Mouse (Mus musculus): ENCODE data around the gene Pknox2.

The Pknox2 gene

DNA sequence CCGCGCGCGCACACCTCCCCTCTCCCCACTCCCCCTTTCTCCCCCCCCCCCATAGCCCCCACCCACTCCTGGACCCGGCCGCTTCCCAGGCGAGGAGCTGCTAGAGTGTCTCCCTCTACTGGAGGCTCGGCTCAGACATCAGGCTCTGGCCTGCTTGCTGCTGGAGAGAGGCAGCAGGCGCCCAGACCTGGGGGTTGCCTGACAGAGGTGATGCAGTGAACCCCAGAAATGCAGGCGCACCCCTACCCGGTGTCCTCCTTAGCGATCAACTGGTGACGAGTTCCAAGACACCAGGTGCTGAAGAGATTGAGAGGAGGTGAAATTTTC lies at the start of gene Pknox2:
Pknox2 (minus strand) TSS at position 49 of the 327 bp plus-strand sequence.
- no peak for DNase-seq (ENCODE audit: low read depth)

DNA sequence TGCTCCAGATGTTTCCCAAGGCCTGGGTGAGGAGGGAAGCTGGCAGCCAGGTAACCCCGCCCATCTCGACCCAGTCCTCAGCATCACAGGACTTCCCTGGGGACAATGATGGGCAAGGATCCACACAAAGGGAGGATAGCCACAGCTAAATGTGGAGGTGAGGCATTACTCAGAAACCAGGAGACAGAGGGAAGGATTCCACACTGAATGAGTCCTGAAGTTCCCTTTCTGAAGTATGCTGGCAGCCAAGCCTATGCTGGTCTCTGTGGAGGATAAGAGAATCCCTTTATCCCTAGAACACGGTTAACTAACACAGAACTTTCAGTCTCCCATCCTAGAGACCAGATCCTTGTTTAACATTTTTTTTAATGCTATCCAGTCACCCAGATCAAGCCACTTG lies 40.8 kb upstream of the Pknox2 start:
- DNase-seq (ENCODE audit: low read depth) = no peak

DNA sequence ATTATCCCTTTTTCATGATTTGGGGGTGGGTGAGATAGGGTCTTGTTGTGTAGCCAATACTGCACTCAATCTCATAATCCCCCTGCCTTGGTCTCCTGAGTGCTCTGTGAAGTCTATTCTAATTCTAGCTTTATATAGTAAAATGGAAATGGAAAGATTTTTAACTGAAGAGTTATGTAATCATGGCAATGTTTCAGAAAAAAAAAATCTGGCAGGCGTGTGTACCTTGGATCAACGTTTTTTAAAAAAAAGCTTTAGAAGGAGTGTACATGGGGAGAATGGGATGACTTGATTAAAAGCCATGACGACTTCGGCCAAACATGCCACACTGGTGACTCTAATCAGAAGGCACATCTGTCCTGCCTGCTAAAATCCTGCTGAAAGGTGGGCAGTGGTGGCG lies 40.2 kb upstream of the Pknox2 start:
- DNase-seq (ENCODE audit: low read depth) = no peak

DNA sequence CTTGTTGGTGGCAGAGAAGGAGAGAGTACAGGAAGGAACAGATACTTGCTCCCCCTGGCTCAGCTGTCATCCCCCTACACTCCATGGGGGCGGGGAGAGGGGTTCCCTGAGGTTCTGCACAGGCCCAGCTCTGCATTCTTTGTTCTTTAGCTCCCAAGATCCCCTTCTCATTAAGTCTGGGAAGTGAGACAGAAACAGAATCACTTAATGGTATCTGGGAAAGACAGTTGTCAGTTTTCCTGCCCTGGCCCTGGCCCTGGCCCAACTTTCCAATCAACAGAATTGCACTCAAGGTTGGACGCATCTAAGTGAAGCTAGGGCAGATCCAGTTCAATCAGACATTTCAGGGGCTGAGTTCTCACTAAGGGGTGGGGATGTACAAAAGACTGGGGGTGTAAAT lies 36.0 kb upstream of the Pknox2 start:
- DNase-seq (ENCODE audit: low read depth) = no peak

DNA sequence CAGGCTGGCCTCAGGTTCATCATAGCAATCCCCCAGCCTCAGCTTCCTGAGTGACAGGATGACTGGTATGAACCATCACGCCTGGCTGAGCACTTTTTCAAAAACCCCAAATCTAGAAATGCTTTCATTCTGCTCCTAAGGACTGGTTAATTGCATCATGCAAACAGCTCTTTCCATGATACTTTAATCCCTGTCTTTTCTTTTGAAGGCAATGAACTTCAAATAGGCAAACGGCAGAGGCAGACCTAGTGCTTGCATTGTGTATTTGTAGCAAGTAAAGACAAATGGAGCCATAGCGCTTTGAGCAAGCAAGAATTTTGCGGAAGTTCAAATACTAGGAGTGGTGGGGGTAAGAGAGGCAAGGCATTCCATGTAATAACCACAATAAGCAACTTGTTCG lies 34.4 kb upstream of the Pknox2 start:
- no peak for DNase-seq (ENCODE audit: low read depth)

DNA sequence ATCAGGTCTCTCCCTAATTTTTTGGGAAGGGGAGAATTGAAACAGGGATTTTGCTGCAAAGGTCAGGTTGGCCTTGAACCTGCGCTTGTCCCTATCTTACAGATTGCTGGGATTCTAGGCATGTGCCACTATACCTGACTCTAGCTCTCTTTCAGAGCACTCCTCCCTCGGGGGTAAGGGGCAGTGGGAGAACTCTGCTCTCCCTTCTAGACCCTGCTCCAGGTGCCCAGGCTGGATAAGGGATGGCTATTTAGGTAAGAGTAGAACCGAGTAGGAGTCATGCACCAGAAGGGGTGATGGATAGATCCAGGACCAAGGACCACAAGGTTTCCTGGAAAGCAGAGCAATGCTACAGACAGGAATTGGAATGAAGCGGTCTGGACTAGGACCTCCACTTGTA lies 32.4 kb upstream of the Pknox2 start:
- DNase-seq (ENCODE audit: low read depth) = no peak

DNA sequence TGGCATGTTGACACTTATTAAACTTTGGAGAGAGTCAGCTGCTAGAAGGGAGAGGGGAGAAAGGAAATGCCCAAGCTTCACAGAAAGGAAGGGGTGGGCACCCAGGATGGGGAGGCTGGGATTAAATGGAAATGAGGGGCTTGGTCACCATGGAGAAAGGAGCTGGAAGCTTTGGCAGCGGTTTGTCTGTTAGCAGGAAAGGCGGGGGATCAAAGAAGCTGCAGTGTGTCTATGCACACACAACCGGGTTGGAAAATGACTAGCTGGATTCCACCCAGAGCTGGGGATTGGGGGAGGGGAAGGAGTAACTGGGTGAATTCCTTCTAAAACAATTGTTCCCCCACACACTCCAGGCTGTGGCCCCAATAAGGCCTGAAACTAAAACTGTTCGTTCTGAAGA lies 31.7 kb upstream of the Pknox2 start:
- DNase-seq (ENCODE audit: low read depth) = no peak

DNA sequence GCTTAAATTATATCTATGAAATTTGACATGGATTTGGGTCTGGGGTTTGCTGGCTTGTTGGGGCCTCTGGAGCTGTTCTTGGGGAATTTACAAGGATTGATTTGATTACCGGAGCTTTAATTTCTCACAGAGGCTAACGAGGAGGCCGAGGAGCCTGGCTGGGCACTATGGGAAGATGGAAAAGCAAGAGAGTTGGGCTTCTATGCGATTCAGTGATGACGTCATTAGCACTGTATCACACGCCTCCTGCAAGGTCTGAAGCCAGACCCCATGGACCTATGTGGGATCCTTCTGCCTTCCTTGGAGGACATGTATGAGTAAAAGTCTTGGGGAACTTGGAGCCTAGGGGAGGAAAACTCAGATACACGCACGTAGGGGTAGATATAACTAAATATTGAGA lies 30.3 kb upstream of the Pknox2 start:
- no peak for DNase-seq (ENCODE audit: low read depth)

DNA sequence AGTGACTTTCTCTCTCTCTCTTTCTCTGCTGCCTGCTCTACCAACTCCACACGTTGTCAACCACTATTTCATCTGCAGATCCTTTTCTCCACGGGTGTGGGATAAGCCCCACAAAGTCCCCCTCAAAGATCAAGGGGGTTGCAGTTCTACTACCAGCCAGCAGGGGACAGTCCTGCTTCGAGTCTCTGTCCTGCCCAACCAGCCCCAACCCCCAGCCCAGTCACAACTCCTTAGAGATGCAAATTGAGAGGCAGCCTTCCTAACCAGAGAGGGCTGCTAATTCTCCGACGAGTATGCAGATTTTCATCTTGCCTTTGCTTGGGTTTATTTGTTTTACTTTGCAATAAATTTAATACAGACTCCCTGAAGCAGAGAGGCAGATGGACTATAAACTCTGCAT lies 29.9 kb upstream of the Pknox2 start:
- DNase-seq (ENCODE audit: low read depth) = peak; percentile 29

DNA sequence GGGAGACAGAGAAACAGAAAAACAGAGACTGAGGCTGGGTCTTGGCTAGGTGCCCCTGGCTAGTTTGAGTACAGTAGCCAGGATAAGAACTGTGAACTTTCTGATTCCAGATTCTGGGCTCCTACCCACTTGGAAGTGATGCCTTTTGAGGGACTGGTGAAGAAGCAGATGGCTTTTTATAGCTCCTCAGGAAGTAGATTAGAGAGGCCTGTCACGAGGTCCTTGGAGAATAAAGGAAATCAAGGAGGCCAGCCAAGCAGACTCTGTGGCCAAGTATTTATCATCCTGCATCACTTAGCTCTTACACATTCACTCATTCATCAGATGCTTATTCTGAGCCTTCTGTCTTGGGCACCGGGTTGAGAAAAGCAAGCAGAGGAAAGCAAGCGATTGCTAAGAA lies 28.8 kb upstream of the Pknox2 start:
- no peak for DNase-seq (ENCODE audit: low read depth)

DNA sequence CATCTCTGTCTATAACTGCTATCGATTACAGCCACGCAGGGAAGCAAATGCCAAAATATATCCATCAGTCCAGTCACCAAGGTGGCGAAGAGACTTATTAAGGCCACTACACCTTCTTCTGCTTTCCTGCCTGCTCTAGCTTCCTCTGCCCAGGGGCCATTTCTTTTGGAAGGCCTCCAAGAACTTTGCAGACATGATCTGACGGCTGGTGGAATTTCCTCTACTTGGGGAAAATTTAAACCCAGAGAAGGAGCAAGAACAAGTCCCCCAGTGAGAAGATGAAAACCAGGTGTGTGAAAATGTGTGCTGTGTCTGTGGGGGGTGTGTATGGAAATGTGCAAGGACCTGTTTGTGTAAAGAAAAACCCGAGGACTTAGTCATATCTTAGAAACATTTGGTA lies 26.2 kb upstream of the Pknox2 start:
- DNase-seq (ENCODE audit: low read depth) = no peak

DNA sequence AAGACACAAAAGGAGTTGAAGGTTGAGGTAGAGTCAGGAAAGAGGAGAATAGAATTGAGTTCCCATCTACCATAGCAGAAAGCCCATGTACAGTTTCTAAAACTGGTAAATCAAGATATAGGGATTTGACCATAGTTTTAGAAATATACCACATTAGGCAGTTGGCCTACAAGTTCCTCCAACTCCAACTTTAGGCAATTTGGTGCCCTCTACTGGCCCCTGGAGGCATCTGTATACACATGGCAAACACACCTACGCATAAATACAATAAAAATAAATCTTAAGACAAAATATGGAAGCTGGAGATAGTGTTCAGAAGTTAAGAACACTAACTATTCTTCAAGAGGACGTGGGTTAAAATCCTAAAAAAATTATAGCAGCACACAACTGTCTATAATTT lies 19.7 kb upstream of the Pknox2 start:
- DNase-seq (ENCODE audit: low read depth) = no peak

DNA sequence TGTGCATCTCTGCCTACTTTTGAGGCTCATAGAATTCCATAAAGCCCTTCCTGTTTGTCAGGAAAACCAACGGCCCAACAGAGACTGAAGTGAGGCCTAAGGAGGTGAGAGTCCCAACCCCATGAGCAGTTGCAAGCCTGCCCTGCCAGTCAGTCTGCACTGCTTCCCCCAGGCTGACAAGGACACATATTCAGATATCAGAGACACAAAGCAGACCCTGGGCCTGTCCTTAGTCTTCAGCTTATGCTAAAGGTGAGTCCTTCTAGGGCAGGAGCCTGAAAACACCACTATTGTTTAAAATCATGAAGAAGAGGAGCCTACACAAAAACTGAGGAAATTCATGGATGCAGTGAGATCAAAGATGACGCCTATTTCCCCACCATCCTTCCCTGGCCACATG lies 13.5 kb upstream of the Pknox2 start:
- DNase-seq (ENCODE audit: low read depth) = no peak

DNA sequence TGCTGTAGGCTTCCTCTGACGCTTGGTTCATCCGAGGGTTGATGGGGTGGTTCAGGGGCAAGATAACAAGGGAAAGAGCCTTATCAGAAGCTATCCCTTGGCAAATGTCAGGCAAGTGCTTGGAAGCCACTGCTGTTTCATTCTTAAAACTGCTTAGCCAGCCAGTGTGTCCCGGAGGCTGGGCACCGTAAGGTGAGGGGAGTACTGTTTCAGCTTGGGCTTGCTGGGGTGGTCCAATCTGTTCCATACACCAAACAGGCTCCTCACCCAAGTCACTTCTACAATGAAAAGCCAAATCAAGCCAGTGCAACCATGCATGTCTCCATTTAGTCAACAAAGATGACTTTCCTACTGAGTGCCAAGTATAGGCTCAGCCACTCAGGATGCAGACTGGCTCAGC lies 679 bp upstream of the Pknox2 start:
- DNase-seq (ENCODE audit: low read depth) = no peak

DNA sequence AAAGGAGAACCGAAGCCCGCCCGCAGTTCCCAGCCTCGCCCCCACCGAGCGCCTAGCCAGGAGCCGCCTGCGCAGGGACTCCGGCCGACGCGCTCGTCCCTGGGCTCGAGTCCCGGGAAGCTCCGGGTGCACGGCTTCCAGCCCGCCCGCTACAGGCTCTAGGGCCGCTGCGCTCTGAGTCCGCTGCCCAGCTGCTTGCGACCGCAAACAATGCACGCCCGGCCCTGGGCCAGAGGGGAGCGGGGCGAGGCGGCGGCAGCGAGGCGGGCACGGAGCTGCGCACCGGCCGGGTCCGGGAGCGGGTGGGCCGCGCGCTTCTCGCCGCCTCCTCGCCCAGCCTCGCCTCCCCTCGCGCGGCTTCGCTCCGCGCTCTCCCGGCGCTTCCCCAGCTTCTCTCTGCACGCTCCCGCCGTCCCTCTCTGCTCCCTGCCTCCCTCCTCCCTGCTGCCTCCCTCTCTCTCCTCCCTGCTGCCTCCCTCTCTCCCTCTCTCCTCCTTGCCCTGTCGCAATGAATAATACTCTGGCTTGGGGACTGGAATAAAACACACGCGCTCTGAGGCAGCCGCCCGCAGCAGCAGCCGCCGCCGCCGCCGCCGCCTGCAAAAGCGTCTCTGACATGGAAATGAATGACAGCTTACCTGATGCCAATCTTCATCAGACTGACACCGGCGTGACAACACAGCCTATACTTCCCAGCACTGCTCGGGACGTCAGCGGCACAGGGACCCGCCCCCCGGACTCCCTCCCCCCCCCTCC lies 426 bp downstream of the Pknox2 start:
- no peak for DNase-seq (ENCODE audit: low read depth)

DNA sequence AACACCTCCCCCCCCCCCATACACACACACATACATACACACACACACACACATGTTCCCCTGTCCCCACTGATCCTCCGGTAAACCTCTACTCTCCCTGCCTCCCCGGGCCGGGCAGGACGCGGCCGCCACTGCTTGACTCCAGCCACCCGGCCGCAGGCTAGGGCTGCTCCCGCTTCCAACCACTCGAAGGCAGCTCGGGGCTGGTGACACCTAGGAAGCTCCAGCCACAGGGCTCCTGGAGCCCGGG lies 929 bp downstream of the Pknox2 start:
- no peak for DNase-seq (ENCODE audit: low read depth)

DNA sequence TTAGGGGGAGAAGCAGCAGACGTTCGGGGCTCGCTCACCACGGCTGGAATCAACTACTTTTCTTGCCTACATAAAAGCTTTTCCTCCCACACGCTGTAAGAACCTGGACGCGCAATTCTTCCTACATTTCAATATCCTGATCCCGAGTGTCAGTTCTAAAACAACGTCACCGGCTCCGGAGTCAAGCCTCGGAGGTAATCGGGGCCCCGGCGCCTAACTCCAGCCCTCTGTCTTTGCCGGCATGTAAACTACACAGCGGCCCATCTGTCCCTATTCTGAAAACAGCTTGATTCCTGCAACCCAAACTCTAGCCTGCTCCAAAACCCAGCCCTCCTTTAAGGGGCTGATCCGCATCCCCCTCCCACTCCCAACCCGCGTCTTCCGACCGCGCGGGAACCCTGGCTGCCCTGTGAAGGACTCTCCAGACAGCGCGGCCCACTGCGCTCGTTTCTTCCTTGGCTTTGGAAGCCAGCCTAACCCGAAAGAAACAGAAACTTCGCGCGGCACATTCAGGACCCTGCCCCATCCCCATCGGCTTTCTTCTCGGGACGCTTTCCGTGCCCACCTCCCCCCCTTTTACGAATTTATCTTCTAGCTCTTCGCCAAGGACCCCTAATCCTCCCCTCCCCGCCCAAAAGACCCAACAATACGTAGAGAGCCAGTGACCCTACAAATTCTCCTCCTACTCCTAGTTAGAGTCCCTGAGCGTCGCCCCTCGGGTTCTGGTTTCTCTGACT lies 1.4 kb downstream of the Pknox2 start:
- no peak for DNase-seq (ENCODE audit: low read depth)

DNA sequence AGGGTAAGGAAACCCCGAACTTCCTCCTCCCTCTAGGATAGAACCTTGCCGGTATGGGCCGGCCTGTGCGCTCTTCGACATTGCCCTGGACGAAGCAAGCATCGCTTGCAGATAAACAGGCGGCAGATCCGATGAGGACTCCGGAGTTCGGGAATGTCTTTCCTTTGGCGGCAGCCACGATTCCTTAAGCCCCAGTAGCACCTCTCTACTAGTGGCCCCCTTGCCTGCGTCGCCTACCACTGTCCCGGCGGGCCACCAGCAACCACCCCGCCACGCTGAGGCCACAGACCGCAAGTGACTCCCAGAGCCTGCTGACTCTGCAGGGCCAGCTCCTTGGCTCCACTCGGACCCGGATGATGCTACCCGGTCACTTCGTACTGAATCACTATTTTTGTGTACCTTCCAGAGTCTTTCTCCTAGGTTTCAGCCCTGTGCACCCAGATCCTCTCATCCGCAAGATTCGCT lies 2.0 kb downstream of the Pknox2 start:
- no peak for DNase-seq (ENCODE audit: low read depth)

DNA sequence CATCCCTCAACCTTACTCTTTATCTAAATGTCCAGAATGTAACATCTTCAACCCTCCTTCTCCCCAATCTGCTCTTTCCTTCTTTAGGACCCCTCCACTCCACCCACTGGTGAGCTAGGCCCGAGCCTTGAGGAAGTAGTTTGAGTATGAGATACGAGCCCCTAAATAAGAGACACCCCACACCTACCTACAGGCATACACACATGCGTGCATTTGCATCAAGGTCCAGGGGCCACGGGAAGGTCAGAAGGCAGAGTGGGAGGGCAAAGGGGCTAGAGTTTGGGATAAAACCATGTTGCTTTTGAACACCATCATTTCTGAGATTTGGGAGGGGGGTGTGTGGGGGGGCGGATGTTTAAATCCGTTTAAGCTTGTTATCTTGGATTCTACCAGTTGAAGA lies 2.5 kb downstream of the Pknox2 start:
- no peak for DNase-seq (ENCODE audit: low read depth)

DNA sequence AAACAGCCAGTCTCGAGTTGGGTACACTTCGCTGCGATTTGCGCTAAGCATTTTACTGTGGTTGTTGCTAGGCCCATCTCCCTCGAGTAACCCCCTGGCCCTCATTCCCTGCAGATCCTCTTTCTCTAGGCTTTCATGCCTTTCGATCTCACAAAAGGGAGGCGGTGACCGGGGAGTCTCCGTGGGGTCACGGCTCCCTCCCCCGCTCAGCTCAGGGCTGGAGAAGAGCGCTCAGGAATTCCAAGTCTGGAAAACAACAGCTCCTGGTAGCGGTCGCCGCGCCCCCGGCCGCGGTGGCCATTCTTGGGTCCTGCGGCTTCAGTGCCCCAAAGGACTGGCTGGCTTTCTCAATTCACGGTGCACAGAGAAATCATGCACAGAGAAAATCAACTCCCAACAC lies 3.0 kb downstream of the Pknox2 start:
- no peak for DNase-seq (ENCODE audit: low read depth)

DNA sequence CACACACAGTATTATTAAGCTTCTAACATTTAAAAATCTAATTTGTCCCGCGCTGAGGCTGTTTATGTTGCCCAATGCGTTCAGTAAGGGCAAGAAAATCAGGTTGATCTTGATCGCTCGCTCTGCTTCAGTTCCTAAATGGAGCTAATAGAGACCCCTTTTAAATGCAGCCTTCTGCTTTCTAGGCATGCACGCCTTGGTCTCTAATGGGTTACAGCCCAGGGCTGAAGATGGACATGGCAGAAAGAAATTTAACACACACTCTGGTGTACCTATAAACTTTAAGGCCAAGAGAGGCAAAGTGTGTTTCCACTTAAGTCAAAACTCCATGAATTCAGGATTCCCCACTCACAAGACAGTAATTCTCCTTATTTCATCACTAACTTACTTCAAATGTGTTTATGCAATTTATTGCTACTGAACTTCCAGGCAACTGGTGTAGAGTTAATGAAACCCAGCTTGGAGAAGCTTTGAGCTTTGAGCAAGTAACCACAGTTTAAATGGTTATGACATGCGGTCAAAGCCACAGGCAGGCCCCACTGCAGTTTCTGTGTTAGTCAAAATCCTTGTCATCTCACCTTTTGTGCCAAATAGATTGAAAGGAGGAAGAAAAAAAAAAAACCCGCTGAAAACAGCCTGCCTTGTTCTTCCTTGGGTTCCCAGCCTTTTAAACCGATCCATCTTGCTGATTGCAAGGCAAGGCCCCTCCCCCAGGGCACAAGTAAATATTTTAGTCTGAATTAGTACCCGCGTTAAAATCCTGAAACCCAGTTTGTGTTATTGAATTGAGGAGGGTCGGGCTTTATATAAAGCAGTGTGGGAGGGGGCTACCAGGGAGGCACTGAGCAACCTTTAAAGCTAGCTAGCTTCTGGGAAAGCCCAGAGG lies 3.9 kb downstream of the Pknox2 start:
- no peak for DNase-seq (ENCODE audit: low read depth)

DNA sequence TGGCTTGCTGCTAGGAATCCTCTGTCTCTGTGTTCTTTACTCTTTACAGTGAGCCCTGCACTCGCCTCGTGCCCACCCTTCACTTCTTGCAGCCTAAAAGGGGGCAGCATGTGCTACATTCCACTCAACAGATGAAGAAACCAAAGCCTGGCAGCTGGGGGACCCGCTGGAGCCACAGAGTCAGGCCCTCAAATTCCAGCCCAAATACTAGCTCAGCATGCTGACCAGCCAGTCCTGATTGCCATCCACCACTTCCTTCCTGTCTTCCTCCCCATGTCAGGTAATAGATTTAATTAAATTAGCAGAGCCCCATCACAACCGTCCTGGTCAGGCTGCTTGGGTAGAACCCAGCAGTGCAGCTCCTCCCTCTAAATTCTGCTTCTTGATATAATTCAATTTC lies 5.1 kb downstream of the Pknox2 start:
- no peak for DNase-seq (ENCODE audit: low read depth)

DNA sequence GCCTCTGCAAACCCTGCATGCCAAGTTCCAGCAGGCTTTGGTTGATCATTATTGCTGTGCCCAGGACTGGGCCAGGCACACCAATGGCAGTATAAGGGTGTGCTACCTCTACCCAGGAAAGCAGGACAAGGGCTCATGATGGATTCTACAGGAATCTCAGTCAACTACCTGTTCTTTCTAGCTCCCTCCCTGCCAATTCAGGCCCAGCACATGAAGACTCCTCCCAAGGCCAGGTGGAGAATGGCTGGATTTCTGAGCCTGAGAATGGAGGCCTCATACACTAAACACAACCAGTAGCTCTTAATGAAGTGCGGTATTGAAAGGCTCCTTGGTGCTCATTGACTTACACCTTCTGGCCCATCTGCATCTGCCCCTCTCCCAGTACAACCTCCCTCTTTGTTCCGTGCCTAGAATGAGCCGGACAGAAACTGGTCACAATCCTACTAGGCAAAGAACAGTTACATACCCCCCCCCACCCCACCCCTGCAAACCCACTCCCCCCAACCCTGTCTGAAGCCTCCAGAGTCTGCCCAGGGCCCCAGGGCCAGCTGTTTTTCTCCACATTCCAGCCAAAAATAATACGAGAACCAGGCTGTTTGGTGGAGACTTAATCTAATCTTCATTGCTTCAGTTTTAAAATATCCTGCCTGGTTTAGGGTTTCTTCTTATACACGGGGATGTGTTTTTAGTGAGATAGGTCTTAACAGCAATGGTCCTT lies 6.6 kb downstream of the Pknox2 start:
- no peak for DNase-seq (ENCODE audit: low read depth)

All from c-Kit-positive CD71-negative TER-119-negative erythroid progenitor cells, embryonic 14.5 days (primary cell).